Mouse (Mus musculus) heart, postnatal 36 days (tissue): ENCODE measurements at regions not wholly inside any gene's neighbourhood (a gene's known extent, or its start where the extent isn't known, plus 50 kb on each side); places are given as distances from the start of the nearest gene placed in this dataset.
"Not testable (repeated sequence)": the region's sequence is repeated elsewhere in the genome, so short reads cannot be mapped to it uniquely, and the experiment has no call there.

ENCODE experiments used
- DNase-seq, 2 experiments: peaks; one replicate each; pipeline ENCODE4 v3.0.0; 2021 to 2022
- intact Hi-C: fragments of 180-260 bp; cut with DNase I; formaldehyde crosslinking; loops from one replicate; pipeline ENCODE4 v1.15.1; 2025

DNA sequence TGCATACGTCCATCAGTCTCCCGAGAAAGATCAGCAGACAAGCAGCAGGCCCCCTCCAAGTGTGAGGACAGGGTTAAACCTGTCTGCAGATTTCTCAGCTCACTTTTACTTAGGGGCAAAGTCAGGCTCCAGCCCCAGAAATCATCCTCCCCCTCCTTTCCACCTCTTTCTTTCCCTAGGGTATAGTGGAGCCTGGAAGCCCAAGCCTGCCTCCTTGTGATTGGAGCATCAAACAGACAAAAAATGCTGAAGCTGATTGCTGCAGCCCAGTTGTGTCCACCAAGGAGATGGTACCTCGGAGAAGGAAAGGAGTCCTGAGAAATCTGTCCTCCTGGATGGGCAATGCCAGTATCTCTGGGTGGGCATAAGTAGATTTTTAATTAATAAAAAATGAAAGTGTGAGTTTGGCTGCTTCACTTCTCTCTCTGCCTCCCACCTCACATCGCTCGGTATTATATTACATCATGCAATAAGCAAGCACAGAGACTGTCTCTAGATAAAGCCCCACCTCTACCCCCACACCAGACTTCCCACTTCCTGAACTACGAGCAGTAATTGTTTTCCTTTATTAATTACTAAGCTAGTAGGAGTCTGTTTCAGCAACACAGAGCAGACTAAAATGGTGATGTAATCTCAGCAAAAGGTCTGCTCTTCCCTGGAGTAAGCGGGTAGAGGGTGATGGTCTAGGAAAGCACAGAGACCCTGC lies 105.2 kb upstream of the Fhl2 start:
- DNase-seq = no peak
- intact Hi-C loops = loop anchor here (2.0 to 5.0 kb wide), 4 partner anchors 35 to 235 kb away; no protein-coding TSS in a partner anchor

DNA sequence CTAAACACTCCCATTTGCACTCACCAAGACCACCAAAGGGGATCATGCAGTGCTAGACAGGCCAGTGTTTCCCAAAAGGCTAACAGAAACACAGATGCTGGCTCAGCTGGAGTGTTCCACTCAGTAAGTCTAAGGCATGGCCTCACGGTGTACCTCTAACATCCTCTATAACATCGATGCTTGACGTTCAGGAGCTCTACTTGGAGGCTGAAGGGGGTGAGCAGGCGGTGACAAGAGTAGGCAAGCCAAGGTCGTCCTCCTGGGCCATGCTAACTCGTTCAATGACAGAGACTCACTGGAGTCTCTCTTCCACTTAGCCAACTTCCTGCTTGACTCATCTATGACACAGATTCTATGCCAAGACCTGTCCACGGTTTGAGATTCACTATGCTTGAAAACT lies 105.9 kb upstream of the Fhl2 start:
- DNase-seq = no peak
- intact Hi-C loops = loop anchor here (2.0 to 5.0 kb wide), 4 partner anchors 34 to 235 kb away; no protein-coding TSS in a partner anchor

DNA sequence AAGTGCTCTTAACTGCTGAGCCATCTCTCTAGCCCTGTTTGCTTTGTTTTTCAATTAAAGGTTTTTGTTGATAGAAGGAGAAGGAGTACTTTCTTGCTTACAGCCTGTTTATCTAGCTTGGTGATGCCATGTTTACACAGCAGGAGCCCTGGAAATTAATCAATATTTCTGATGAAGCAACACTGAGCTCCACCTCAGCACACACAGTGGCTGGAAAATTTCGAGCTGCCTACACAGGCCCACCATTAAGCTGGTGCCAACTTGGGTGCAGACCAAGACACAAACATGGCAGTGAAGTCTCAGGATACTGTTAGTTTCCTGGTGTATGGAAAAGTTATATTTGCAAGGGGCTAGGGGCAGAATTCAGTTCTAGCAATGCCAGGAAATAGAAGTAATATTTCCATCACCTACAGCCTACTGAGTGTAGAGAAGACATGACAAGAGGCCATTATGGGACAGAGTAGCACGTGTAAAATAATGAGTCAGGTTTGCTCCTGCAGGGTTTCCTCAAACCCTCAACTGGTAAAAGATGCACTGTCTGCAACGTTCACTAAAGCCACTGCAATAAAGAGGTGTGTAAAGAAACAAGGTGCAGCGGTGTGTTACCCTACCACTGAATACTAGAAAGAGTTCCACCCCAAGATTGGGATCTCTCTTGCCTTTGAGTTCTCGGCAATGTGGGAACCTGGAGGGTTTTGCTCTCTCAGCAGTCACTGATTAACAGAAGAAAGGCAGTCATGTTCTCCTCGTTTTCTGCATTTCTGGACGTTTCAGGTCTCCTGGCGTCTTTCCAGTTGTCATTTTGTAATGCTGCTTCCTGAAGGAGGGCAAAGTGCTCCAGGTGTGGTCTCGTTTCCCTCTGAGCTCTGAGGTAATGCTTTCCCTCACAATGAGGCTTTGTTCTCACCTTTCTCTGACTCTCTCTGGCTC lies 108.8 kb upstream of the Fhl2 start:
- intact Hi-C loops = no loop called here
- DNase-seq = no peak

DNA sequence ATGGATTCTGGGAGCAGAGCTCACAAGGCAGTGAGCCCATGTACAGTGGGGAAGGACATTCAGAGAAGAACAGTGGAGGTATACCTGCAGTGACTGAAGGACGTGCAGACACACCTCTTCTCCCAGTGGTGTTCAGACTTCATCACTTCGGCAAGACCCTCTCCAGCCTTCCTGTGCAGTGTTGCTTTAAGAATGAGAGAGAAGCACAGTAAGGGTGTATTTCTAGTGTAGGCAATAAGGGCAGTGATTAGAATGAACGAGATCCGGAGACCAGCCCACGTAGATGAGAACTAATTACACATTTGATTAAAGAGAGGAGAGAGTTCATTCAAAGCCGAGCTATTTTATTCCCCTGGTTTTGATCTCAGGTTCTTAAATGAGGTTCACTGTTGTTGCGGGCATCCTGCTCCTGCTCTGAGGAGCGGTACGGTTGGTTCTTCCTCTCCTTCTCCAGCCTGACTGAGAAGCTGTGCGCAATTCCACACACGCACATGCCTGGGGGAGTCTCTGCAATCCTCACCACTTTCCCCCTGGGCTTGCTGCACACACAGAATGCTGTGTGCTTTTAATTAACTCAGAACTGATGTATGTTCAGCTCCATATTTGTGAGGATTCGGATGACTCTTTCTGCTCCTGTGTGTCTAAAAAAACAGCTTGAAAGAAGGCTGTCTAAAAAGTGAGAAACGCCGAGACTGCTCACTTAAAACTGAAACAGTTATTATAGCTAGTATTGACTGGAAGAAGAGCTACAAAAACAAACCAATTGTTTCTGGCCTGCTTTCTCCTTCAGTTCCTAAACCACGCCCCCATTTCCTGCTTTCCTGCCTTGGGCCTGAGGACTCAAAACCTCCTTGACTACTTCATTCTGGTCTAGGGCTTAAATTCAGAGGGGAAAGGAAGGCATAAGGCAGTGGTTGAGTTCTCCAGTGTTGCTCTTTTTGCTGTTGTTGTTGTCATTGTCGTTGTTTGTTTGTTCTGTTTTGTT lies 114.2 kb upstream of the Fhl2 start:
- intact Hi-C loops = no loop called here
- DNase-seq = peak; percentile 18 to 27

DNA sequence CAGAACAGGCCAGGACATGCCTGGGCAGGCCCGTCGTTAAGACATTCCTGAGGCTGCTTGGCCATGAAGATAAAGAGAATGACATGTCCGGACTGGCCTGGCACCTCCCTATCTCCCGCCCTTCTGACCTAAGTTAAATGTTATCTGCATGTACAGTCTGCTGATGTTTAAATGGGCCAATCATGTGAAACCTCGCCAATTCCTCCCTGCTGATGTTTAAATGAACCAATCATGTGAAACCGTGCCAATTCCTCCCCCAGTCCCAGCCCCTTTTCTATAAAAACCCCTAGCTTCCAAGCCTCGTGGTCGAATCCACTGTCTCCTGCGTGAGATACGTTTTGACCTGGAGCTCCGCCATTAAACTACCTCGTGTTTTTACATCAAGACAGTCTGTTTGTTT lies 119.5 kb upstream of the Fhl2 start:
- intact Hi-C loops, DNase-seq: not testable (repeated sequence)

DNA sequence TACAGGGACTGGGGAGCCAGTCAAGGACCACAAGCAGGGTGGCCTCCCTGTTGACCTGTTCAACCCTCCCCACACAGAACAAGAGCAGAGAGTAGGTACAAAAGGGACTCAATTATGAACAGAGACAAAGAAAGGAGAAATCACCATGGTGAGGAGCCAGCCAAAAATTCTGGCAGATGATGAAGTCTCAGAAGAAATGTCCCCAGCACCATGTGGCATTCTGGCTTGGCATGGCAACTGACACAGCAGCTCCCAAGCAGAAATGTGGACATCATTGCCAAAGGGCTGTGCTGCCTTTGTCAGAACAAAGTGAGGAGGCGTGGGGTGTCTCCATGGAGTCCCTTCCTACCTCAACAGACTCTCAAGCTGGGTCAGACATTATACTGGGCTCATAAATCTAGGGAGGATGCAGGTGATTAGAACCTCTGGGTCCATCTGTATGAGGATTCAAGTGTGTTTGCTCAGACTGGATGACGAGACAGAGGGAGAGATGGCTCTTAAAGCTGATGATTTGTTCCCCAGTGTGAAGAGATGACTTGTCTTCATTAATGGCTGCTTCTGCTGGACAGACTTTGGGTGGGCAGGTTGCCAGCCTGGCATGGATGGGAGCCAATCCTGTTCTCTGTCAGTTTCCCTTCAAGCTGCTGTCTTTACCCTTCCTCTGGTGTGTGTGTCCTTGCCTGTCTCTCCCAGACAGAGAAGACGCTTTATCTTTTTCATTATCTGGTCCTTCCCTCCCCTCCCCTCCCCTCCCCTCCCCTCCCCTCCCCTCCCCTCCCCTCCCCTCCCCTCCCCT lies 120.5 kb upstream of the Fhl2 start:
- intact Hi-C loops = no loop called here
- no peak for DNase-seq

DNA sequence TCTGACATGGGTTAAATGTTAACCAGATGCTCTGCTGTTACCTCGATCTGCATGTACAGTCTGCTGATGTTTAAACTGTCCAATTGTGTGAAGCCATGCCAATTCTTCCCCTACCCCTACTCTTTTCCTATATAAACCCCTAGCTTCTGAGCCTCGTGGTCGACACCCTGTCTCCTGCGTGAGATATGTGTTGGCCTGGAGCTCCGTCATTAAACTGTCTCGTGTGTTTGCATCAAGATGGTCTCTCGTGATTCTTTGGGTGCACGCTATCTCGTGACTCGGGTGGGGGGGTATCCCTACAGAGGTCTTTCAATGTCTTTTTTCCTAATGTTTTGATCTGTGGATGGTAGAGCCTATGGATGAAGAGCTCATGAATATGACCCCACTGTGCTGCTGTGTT lies 110.9 kb upstream of the Nck2 start:
- intact Hi-C loops = not testable (repeated sequence)

DNA sequence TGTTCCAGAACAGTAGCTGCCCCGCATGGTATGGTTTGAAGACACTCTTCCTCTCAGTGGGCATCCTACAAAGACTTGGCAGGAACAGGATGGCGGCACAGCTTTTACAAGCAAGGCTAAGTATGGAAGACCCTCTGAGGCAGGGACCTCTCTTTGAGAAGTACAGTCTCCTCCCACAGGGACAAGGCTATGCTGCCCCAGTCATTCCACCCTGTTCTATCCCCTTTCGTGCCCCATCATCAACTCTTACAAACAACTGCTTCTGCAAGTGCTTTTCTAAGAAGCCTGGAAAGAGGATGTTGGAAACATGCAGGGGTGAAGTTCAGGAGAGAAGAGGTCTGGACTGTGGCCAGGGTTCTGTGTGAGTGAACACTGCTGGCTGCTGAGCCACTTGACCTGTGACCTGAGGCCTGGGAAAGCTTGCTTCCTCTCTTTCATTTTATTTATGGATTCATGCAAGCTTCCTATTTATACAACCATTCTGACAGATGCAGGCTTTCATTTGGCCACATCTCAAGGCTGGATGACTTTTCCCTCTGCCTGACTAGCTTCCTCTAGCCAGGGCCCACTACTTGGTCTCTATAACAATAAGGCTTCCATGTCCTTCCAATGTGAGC lies 107.1 kb upstream of the Nck2 start:
- intact Hi-C loops = loop anchor here (2.0 to 5.0 kb wide), 2 partner anchors 34 to 75 kb away; no protein-coding TSS in a partner anchor

More for the DNA sequence above, 110.9 kb upstream of the Nck2 start:
- DNase-seq = not testable (repeated sequence)

DNA sequence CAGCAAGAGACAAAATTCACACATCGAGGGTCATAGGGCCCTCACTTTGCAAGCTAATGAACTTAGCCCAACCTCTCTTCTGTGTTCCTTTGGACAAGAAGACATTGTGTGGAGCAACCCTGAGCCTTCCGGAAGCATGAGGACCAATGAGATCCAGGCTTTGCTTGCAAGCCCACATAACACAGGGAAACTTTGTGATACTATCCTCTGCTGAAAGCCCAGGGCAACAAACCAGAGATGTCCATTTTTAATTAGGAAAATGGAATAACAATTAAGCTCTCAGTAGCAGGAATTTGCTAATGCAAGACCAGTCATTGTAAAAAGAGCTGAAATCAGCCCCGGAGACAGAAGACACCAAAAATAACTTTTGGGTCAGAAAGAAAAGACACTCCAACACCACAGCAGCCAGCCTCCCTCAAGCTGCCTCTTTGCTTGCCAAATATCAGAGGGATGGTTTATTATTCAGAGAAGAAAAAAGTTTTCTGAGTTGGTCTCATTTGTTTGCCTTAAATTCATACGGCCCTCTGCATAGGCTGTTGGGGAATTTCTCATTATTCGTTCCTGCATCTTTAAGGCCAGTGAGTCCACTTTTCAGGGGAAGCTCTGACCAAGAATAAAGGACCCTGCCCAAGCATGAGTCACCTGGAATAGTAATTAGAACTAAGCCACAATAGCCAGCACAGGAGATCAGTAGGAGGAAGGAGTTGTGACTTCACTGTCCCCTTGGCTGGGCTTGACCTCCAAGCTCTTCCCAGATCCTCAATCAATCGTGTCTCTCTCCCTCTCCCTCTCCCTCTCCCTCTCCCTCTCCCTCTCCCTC lies 106.1 kb upstream of the Nck2 start:
- intact Hi-C loops = loop anchor here (2.0 to 5.0 kb wide), 2 partner anchors 74 to 106 kb away; partner anchors contain the start of gene Nck2
- DNase-seq = no peak

More for the DNA sequence above, 107.1 kb upstream of the Nck2 start:
- peak; percentile 56 to 63 for DNase-seq

DNA sequence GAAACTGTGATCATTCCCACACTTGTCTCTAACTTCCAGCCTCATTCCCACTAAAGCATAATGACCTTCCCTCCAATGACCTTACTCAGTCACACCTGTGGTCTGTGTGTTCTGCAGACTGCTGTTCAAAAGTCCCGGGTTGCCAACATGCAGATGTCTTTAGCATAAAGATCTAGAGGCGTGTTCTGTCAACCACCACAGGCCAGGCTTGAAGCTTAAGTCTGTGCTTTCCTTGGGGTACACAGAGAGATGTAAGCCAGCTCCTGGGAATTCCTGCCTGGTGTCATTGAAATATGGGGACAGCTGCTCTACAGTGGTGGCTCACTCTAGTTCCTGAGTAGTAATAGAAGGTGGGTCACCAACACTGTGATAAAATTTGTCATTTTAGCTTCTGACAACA lies 101.5 kb upstream of the Nck2 start:
- DNase-seq = no peak
- intact Hi-C loops = no loop called here

DNA sequence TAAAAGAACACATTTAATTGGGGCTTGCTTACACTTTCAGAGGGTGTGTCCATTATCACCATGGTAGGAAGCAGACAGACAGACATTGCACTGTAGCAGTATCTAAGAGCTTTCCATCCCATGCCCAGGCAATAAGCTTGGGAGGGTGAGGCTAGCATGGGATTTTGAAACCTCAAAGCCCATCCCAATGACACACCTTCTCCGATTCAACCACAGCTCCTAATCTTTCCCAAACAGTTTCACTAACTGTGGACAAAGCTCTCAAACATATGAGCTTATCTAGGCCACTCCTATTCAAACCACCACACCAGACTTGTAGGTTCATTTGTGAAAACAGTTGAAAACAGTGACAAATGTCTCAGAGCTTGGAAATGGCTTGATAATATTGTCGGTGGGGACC lies 101.0 kb upstream of the Nck2 start:
- no peak for DNase-seq
- intact Hi-C loops = no loop called here

DNA sequence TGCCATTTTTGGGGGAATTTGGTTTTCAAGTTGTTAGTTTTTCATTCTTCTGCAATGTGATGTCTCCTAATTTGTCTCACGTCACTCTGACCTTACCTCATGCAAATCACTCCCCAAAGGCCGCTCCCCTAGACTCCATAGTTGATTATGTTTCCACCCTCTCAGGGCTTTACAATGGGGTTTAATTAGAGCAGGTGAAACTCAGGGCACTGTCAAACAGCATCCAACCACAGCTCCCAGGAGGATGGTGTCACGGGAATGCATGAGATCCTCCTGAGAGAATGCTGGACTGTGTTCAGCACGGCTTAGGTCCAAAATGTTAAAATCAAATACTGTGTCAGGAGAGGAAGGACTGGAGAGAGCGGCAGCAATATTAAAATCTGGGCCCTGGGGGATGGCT lies 100.4 kb upstream of the Nck2 start:
- intact Hi-C loops = no loop called here
- no peak for DNase-seq

DNA sequence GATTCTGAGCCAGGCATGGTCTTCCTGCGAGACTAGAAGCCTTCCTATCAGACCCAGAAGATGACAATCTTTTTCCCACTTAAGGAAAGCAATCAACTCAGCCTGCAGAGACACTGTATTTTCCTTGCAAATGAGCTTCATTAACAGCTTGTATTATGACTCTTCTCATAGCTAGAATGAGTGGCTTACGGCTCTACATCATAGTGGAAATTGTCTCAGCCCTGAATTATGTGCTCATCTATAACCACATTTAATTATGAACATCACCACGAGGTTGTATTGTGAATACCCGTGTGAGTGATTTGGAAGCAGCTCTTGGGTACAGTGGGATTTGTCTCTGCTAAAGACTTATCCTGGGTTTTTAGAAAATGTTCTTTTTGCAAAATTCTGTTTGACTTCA lies 97.2 kb upstream of the Nck2 start:
- DNase-seq = no peak
- intact Hi-C loops = no loop called here

DNA sequence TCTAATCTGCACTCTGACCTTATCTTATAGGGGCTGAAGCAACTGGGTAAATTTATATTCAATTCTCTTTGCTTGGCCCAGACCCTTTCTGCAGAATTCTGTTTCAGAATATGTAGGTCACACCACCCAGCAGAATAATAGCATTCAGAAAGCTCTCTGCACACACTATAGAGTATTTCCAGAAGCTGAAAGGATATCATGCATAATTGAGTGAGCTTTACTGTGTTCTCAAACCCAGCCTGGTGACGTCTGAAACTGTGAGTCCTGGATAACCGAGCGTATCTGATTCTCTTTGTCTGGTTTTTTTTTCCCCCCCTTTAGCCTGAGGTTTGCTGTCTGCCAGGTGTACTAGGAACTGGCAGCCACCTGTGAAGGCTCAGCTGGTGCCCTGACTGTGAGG lies 94.4 kb upstream of the Nck2 start:
- DNase-seq = no peak
- intact Hi-C loops = no loop called here

DNA sequence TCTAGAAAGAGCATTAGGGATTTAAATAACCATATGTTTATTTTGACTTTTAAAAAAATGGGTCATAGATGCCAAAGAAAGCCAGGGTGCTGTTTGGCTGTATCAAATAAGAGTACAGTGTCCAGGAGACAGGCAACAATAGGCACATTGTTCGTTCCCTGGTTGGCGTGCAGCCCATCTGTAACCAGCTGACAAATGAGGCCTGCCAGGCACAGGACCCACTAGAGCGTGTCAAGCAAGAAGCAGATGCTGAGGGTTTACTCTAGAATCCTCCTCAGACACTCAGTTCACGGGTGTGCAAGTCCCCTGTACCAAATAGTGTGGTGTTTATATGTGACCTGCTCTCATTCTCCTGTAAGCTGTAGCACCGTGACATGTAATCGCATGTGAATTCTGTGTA lies 86.2 kb upstream of the Nck2 start:
- DNase-seq = no peak
- intact Hi-C loops = no loop called here

DNA sequence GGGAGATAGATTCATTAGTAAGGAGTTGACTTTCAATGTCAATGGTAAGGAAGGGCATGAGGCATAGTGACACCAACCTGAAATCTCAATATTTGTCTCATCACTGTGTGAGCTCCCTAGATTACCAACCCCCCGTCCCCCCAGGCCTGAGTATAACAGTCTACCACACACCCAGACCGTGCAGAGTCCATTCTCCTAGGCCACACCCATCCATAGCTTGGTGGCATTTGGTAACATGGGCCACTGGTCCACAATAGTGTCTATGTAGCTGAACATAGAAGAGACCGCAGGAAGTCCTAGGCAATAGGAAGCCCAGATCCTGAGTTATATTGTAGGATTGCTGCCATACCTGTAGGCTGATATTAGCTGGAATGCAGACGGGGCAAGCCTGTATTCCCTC lies 84.7 kb upstream of the Nck2 start:
- intact Hi-C loops = loop anchor here (5.0 kb wide), 2 partner anchors 53 to 88 kb away; no protein-coding TSS in a partner anchor

DNA sequence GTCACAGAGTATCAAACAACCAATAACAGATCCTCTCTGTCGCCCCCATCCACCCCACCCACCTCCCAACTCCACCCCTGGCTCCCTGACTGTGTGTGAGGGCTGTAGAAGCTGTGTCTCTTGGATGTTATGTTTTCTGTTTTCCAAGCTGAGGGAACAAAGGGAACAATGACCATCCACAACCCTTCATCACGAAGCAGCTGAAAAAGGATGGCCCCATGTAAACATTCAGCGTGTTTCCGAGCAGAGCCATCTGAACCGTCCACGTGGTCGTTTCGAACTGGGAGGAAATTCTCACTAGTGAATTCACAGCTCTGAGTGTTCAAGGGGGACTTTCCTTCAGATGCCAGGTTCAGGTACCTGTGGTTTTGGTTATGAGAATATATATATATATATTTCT lies 84.1 kb upstream of the Nck2 start:
- intact Hi-C loops = loop anchor here (5.0 kb wide), 2 partner anchors 52 to 87 kb away; no protein-coding TSS in a partner anchor
- DNase-seq = no peak

More for the DNA sequence above, 84.7 kb upstream of the Nck2 start:
- no peak for DNase-seq

DNA sequence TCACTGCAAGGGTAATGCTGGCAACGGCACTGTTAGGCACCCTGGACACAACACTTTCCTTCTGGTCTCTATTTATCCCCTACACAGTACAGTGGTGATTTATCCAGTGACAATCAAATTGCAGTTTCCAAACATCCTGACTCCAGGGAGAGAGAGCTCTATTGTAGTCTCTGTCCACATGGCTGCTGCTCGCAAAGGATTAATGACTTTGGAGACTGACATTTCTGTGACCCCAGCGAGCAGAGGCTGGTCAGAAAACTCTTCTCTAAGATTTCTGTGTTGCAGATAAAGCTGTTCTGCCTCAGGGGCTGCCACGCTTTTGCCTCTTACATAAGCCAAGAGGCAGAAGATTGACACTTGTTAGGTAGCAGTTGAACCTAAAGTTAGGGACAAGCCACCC lies 83.6 kb upstream of the Nck2 start:
- intact Hi-C loops = loop anchor here (5.0 kb wide), 2 partner anchors 52 to 87 kb away; no protein-coding TSS in a partner anchor
- DNase-seq = no peak
